Mouse (Mus musculus) midbrain, postnatal 0 days (tissue): Measurements from ENCODE around the gene Capg. TPM values are rescaled to one million over a fixed set of nuclear protein-coding genes. Genes with fewer than 3 reads are reported as not detected.

Experiments used
- ATAC-seq: fragments of 200-750 bp; cut with Nextera tagmentation; 2 replicates; pipeline ENCODE4 v1.8.0; 2017; ENCODE audit warnings: moderate number of reproducible peaks, mild to moderate bottlenecking, moderate TSS enrichment, moderate library complexity; ENCODE audit not compliant: low FRiP score
- DNase-seq: peaks from one replicate; pipeline ENCODE4 v3.0.0-alpha.2; 2015; ENCODE audit warnings: low spot score
- H3K27ac ChIP-seq: fragments of 300-500 bp; sonication (generic); 2 replicates; pipeline ENCODE4 v1.5.1; 2014; ENCODE audit warnings: low read depth, mild to moderate bottlenecking, low read length, mixed read lengths
- H3K27me3 ChIP-seq: fragments of 300-500 bp; sonication (generic); 2 replicates; pipeline ENCODE4 v1.6.1; 2014; ENCODE audit warnings: low read length, control low read depth, mixed read lengths; ENCODE audit not compliant: insufficient read depth
- H3K36me3 ChIP-seq: fragments of 300-500 bp; sonication (generic); 2 replicates; pipeline ENCODE4 v1.6.1; 2014; ENCODE audit warnings: low read length, control low read depth, mixed read lengths; ENCODE audit not compliant: insufficient read depth
- H3K4me1 ChIP-seq: fragments of 300-500 bp; sonication (generic); 2 replicates; pipeline ENCODE4 v1.6.1; 2014; ENCODE audit warnings: mild to moderate bottlenecking, control low read depth, antibody characterized with exemption, low read length, mixed read lengths; ENCODE audit not compliant: insufficient read depth
- H3K4me2 ChIP-seq: fragments of 300-500 bp; sonication (generic); 2 replicates; pipeline ENCODE4 v1.6.1; 2014; ENCODE audit warnings: low read depth, mild to moderate bottlenecking, low read length, mixed read lengths; ENCODE audit not compliant: poor library complexity, severe bottlenecking
- H3K4me3 ChIP-seq: fragments of 300-500 bp; sonication (generic); 2 replicates; pipeline ENCODE4 v1.5.1; 2014; ENCODE audit warnings: low read depth, mild to moderate bottlenecking, low read length, moderate library complexity
- H3K9ac ChIP-seq: fragments of 300-500 bp; sonication (generic); replicated peaks from 2 replicates; pipeline ENCODE4 v1.6.1; 2014; ENCODE audit warnings: mild to moderate bottlenecking, low read length, moderate library complexity, mixed read lengths; ENCODE audit not compliant: poor library complexity, severe bottlenecking
- H3K9me3 ChIP-seq: fragments of 300-500 bp; sonication (generic); 2 replicates; pipeline ENCODE4 v1.6.1; 2016; ENCODE audit warnings: low read length, control low read depth
- CTCF ChIP-seq: IDR thresholded peaks from 2 replicates; pipeline ENCODE4 v1.5.1; 2016; ENCODE audit warnings: antibody characterized with exemption, mild to moderate bottlenecking
- WGBS: fragments of 180-500 bp; shearing (Covaris S2); extraction: QIAGEN DNeasy Blood & Tissue Kit; methylation state at CpG from one replicate; pipeline ENCODE4 v1.1.7; 2014; 5-methylcytosine and 5-hydroxymethylcytosine counted together
- polyA plus RNA-seq: library from polyadenylated mRNA; unstranded; fragments of >200 nt; fragmentation: Nextera tagmentation; extraction: Ambion mirVana; gene quantifications from 2 replicates; pipeline ENCODE4 v1.2.1, GENCODE M21; 2015
- total RNA-seq: library from RNA; depleted of rRNA; stranded (reverse); fragments of >200 nt; gene quantifications from 2 replicates; pipeline ENCODE4 v1.2.3, GENCODE M21; 2014; rRNA removed

Gene Capg
- total RNA-seq (6.7 and 12.2 TPM in 2 replicates), polyA plus RNA-seq (6.3 and 8.0 TPM in 2 replicates)

- DNase-seq (no peak), ATAC-seq (no peak)
- no peaks in the 10 kb centered on the region for H3K36me3 ChIP-seq
- no peak within 1 kb of the TSS for H3K9ac ChIP-seq
- no peaks in the 10 kb centered on the region for H3K9me3 ChIP-seq
- no peaks in the 10 kb centered on the region for H3K4me1 ChIP-seq
- no peak within 1 kb of the TSS for H3K27ac ChIP-seq
- TF ChIP-seq CTCF, result no peak
- 20% methylated on average over 23 of the region's 23 CpGs for WGBS
- H3K4me3 ChIP-seq, result peak within 1 kb of the TSS; percentile 22
- no peaks in the 10 kb centered on the region for H3K27me3 ChIP-seq
- peak within 1 kb of the TSS; percentile 15; the same call in 1 of the 2 replicates for H3K4me2 ChIP-seq
Observed at GRCm38 (mm10) chr6:72544283-72544987, at the start of gene Capg. Gene Capg, plus strand, starts transcription at chr6:72544391.

DNA sequence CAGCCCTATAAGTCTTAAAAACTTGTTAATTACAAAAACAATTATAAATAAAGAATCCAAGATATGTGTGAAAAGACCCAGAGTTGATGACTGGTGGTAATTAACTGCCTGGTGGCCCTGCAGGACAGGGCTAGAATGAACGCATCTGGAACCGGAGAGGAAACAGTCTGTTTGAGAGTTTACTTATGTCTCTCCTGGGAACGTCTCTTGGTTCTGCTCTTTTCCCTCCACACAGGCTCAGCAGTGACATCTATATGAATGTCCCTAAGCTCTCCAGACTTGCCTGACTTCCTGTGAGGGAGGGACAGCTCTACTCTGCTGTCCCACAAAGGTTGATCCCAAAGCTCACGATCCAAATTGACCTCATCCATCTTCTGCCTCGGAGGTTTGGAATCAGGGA, 45.2 kb upstream of the Capg start:
- Histone ChIP-seq H3K27me3 (no peaks in the 10 kb centered on the region), H3K4me2 (no peak overlapping the region), H3K9ac (no peak overlapping the region), H3K4me3 (no peak overlapping the region), H3K4me1 (no peaks in the 10 kb centered on the region), H3K36me3 (no peaks in the 10 kb centered on the region), H3K9me3 (no peaks in the 10 kb centered on the region), H3K27ac (no peak overlapping the region)
- ATAC-seq (no peak), DNase-seq (no peak)
- no peak for TF ChIP-seq CTCF
- WGBS, result 83% methylated on average over 5 of the region's 5 CpGs

- no peak for TF ChIP-seq CTCF
- no peaks in the 10 kb centered on the region for H3K9me3 ChIP-seq
- H3K4me3 ChIP-seq, result no peak overlapping the region
- no peaks in the 10 kb centered on the region for H3K4me1 ChIP-seq
- H3K9ac ChIP-seq, result no peak overlapping the region
- H3K27me3 ChIP-seq, result no peaks in the 10 kb centered on the region
- no peak overlapping the region for H3K27ac ChIP-seq
- no peak overlapping the region for H3K4me2 ChIP-seq
- no peaks in the 10 kb centered on the region for H3K36me3 ChIP-seq
- DNase-seq (no peak), ATAC-seq (no peak)
Observed at GRCm38 (mm10) chr6:72503309-72503708, 40.9 kb upstream of the Capg start.

DNA sequence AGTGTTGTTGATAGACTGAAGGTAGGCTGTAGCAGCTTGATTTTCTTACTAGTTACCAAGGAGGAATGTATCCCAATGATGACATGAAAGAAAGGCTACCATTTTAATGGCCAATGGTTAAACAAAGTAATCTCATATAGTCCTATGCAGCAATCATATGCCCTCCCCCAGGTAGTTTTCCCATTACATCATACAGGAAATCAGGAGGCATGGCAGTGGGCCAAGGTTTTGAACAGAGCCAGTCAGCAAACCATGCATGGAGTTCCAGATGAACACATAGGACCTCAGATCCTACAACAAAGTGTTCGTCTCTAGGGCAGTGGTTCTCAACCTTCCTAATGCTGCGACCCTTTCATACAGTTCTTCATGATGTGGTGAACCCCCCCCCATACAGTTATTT, 40.3 kb upstream of the Capg start:
- no peak for DNase-seq
- 85% methylated on average over 2 of the region's 2 CpGs for WGBS
- no peak overlapping the region for H3K9ac ChIP-seq
- no peaks in the 10 kb centered on the region for H3K36me3 ChIP-seq
- H3K27me3 ChIP-seq, result no peaks in the 10 kb centered on the region
- no peaks in the 10 kb centered on the region for H3K4me1 ChIP-seq
- H3K27ac ChIP-seq, result no peak overlapping the region
- TF ChIP-seq CTCF, result no peak
- H3K9me3 ChIP-seq, result no peaks in the 10 kb centered on the region
- no peak for ATAC-seq
- H3K4me2 ChIP-seq, result no peak overlapping the region
- no peak overlapping the region for H3K4me3 ChIP-seq

DNA sequence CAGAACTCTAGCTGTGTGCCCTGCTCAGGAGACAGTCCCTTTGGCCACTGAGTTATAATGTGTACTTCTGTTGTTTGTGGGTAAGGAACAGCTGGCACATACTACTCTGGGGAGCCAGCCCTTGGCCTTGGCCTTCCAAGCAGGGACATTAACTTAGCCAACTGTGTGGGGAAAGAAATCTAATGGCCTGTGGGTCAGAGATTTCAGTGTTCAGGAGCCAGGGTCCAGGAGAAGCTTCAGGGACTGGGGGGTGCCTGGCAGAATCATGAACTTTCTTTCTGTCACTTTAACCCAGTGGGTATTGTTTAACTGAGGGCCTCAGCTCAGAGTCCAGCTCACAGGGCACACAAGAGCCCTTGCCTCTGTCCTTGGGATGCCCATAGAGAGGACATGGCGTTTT, 38.1 kb upstream of the Capg start:
- no peak for TF ChIP-seq CTCF
- Histone ChIP-seq H3K9me3 (no peaks in the 10 kb centered on the region), H3K36me3 (no peaks in the 10 kb centered on the region), H3K27ac (no peak overlapping the region), H3K9ac (no peak overlapping the region), H3K4me1 (no peaks in the 10 kb centered on the region), H3K27me3 (no peaks in the 10 kb centered on the region), H3K4me3 (no peak overlapping the region), H3K4me2 (no peak overlapping the region)
- DNase-seq, result no peak
- ATAC-seq, result no peak
- WGBS, result 79% methylated on average over 1 of the region's 1 CpGs

- H3K36me3 ChIP-seq, result no peaks in the 10 kb centered on the region
- TF ChIP-seq CTCF, result no peak
- no peak overlapping the region; the same call in 1 of the 2 replicates for H3K9ac ChIP-seq
- no peak overlapping the region; the same call in 1 of the 2 replicates for H3K27ac ChIP-seq
- H3K9me3 ChIP-seq, result no peaks in the 10 kb centered on the region
- H3K4me2 ChIP-seq, result no peak overlapping the region
- ATAC-seq, result no peak
- WGBS, result 68% methylated on average over 4 of the region's 4 CpGs
- no peak for DNase-seq
- H3K27me3 ChIP-seq, result no peaks in the 10 kb centered on the region
- peaks cover 10% of the 10 kb centered on the region; the same call in 1 of the 2 replicates for H3K4me1 ChIP-seq
- H3K4me3 ChIP-seq, result no peak overlapping the region
Observed at GRCm38 (mm10) chr6:72508596-72508995, 35.6 kb upstream of the Capg start.
